10 mouse cellular contexts compared by ENCODE assay signal in genomic region chr11:75406865-75407264, GRCm38 (mm10). TPM values are rescaled to one million over a fixed set of nuclear protein-coding genes. Genes with fewer than 3 reads are reported as not detected.
DNase-seq lines count a peak whose midpoint lies in the region; ATAC-seq and TF ChIP-seq lines count a peak whose summit lies in the region.
"Had no signal": no experiment of that assay in that cellular context is flagged by ENCODE, and none has a peak within 500 bp of the region (broad histone marks: within the 10 kb centered on the region; RNA-seq: fewer than 3 reads in every experiment).

No protein-coding gene starts in this region.

- intact Hi-C loops in heart, adult 2 months (cut with DNase I): loop anchor here (10.0 kb wide), 1 partner anchor 212 kb away; the partner anchor contains the start of genes Dph1 and Rtn4rl1

- no peaks in the 10 kb centered on the region for H3K36me3 ChIP-seq in heart, adult 2 months (ENCODE audit: control insufficient read depth, insufficient read depth, low read length)
- H3K36me3 ChIP-seq in heart, embryonic 11.5 days (ENCODE audit: control insufficient read depth, insufficient read depth, low read length): no peaks in the 10 kb centered on the region
- H3K36me3 ChIP-seq in G1E (replicated peaks): peaks cover 34% of the 10 kb centered on the region
- no peaks in the 10 kb centered on the region for H3K36me3 ChIP-seq in intestine, embryonic 16.5 days (ENCODE audit: control insufficient read depth, insufficient read depth, low read length)

- 57% methylated on average over 3 of the region's 3 CpGs for WGBS in heart, adult 2 months
- WGBS in heart, embryonic 11.5 days (ENCODE audit: insufficient replicate concordance): 30% methylated on average over 3 of the region's 3 CpGs
- WGBS in intestine, embryonic 16.5 days: 39% methylated on average over 3 of the region's 3 CpGs

- H3K27me3 ChIP-seq in heart, adult 2 months (ENCODE audit: control insufficient read depth, insufficient read depth, low read length): no peaks in the 10 kb centered on the region
- H3K27me3 ChIP-seq in heart, embryonic 11.5 days (ENCODE audit: control insufficient read depth, insufficient read depth, low read length): no peaks in the 10 kb centered on the region
- H3K27me3 ChIP-seq in G1E (ENCODE audit: insufficient read depth, low read length): no peaks in the 10 kb centered on the region; the same call in 1 of the 2 replicates
- H3K27me3 ChIP-seq in intestine, embryonic 16.5 days (replicated peaks; ENCODE audit: control insufficient read depth, insufficient read depth, low read length): no peaks in the 10 kb centered on the region
- H3K27me3 ChIP-seq: embryonic facial prominence, embryonic 13.5 days; limb, embryonic 13.5 days had no signal

- peak; percentile 34 to 56 for DNase-seq in heart, adult 2 months
- DNase-seq in 3T3-L1 (ENCODE audit: low read depth, low spot score) (peak; percentile 72), G1E (ENCODE audit: low spot score) (no peak)
- peak; percentile 64 to 82 for DNase-seq in thymus, postnatal 10 days (ENCODE audit: low spot score in 2 of 2)

- H3K79me2 ChIP-seq in heart, adult 2 months (replicated peaks; ENCODE audit: control insufficient read depth, insufficient read depth, low read length): no peaks in the 10 kb centered on the region

- TF ChIP-seq POLR2A in heart, adult 2 months (IDR thresholded peaks at IDR 0.05; ENCODE audit: insufficient read depth, low read depth, low read length): no peak
- no peak for TF ChIP-seq POLR2A in embryonic fibroblast, embryonic 13.5 days (IDR thresholded peaks at IDR 0.05; ENCODE audit: low read depth, low read length)

- no peak overlapping the region for H3K4me2 ChIP-seq in heart, embryonic 11.5 days
- no peak overlapping the region for H3K4me2 ChIP-seq in intestine, embryonic 16.5 days (ENCODE audit: low read depth, low read length)
- H3K4me2 ChIP-seq: embryonic facial prominence, embryonic 13.5 days; limb, embryonic 13.5 days had no signal

- no peak overlapping the region for H3K27ac ChIP-seq in heart, adult 2 months
- H3K27ac ChIP-seq in heart, embryonic 11.5 days (ENCODE audit: low read depth, low read length): no peak overlapping the region
- H3K27ac ChIP-seq in embryonic fibroblast, embryonic 13.5 days (ENCODE audit: insufficient read depth, low read length): no peak overlapping the region
- H3K27ac ChIP-seq in intestine, embryonic 16.5 days (ENCODE audit: low read length): no peak overlapping the region
- H3K27ac ChIP-seq: embryonic facial prominence, embryonic 13.5 days; limb, embryonic 13.5 days had no signal

- peak; percentile 83 for TF ChIP-seq CTCF in heart, adult 2 months (IDR thresholded peaks at IDR 0.05)
- TF ChIP-seq CTCF in G1E (IDR thresholded peaks at IDR 0.05; ENCODE audit: low read depth, low read length): peak; percentile 85
- peak; percentile 47; the same call in 1 of the 2 replicates for TF ChIP-seq CTCF in embryonic fibroblast, embryonic 13.5 days (IDR thresholded peaks at IDR 0.05; ENCODE audit: borderline replicate concordance, insufficient read depth, low read length)

- ATAC-seq in heart, embryonic 11.5 days (replicated peaks; ENCODE audit: insufficient number of reproducible peaks, low FRiP score, low TSS enrichment): no peak
- no peak for ATAC-seq in G1E (ENCODE audit: extremely low read depth, insufficient number of reproducible peaks, low FRiP score, poor library complexity, severe bottlenecking)
- ATAC-seq in megakaryocyte, adult 5-6 weeks (ENCODE audit: poor library complexity, severe bottlenecking): peak; percentile 63
- no peak for ATAC-seq in intestine, embryonic 16.5 days

- H3K9me3 ChIP-seq in heart, embryonic 11.5 days (replicated peaks; ENCODE audit: control insufficient read depth, low read length): no peaks in the 10 kb centered on the region
- no peaks in the 10 kb centered on the region for H3K9me3 ChIP-seq in G1E (replicated peaks)
- H3K9me3 ChIP-seq in intestine, embryonic 16.5 days (ENCODE audit: control insufficient read depth, low read length): no peaks in the 10 kb centered on the region
- H3K9me3 ChIP-seq: embryonic facial prominence, embryonic 13.5 days; limb, embryonic 13.5 days had no signal

- peaks cover 5% of the 10 kb centered on the region for H3K4me1 ChIP-seq in heart, adult 2 months (ENCODE audit: control insufficient read depth, insufficient read depth, low read length)
- peaks cover 12% of the 10 kb centered on the region for H3K4me1 ChIP-seq in heart, embryonic 11.5 days (ENCODE audit: control insufficient read depth, insufficient read depth, low read length)
- no peaks in the 10 kb centered on the region for H3K4me1 ChIP-seq in G1E (ENCODE audit: insufficient read depth, low read depth, low read length)
- peaks cover 16% of the 10 kb centered on the region for H3K4me1 ChIP-seq in embryonic fibroblast, embryonic 13.5 days (ENCODE audit: control insufficient read depth, insufficient read depth, low read length)
- H3K4me1 ChIP-seq in intestine, embryonic 16.5 days (ENCODE audit: control insufficient read depth, insufficient read depth, low read length): no peaks in the 10 kb centered on the region; the same call in 1 of the 2 replicates
- H3K4me1 ChIP-seq: embryonic facial prominence, embryonic 13.5 days; limb, embryonic 13.5 days had no signal

- no peak overlapping the region for H3K4me3 ChIP-seq in heart, adult 2 months
- H3K4me3 ChIP-seq in heart, embryonic 11.5 days (ENCODE audit: low read depth, low read length): no peak overlapping the region
- H3K4me3 ChIP-seq in G1E (ENCODE audit: low read depth, low read length): no peak overlapping the region
- H3K4me3 ChIP-seq in embryonic fibroblast, embryonic 13.5 days (ENCODE audit: insufficient read depth, low read length): no peak overlapping the region
- H3K4me3 ChIP-seq in intestine, embryonic 16.5 days (ENCODE audit: low read length): no peak overlapping the region
- H3K4me3 ChIP-seq: embryonic facial prominence, embryonic 13.5 days; limb, embryonic 13.5 days had no signal

- no peak overlapping the region for H3K9ac ChIP-seq in heart, adult 2 months (ENCODE audit: low read depth, low read length)
- no peak overlapping the region for H3K9ac ChIP-seq in heart, embryonic 11.5 days (ENCODE audit: low read depth, low read length)
- no peak overlapping the region for H3K9ac ChIP-seq in intestine, embryonic 16.5 days (ENCODE audit: low read depth, low read length)
- H3K9ac ChIP-seq: embryonic facial prominence, embryonic 13.5 days; limb, embryonic 13.5 days had no signal

- 0 out of 2 replicates have a peak, but pooled peaks have one; percentile 14 for TF ChIP-seq EP300 in heart, adult 2 months (IDR thresholded peaks at IDR 0.05; ENCODE audit: insufficient read depth, low read depth, low read length)

RNA-seq across cellular contexts. Expression of gene Serpinf1, which starts 15.6 kb away (rescaled TPM):
- total RNA-seq in heart, adult 2 months (2021): 10 to 100 TPM; 17.4 to 28.5 TPM
- 84.5 and 96.1 TPM in 2 replicates for polyA plus RNA-seq in heart, adult 2 months (2012; rRNA removed)
- 50.9 and 55.1 TPM in 2 replicates for polyA plus RNA-seq in heart, embryonic 11.5 days (2014; fragmentation: Nextera tagmentation; extraction: Ambion mirVana)
- not detected in 2 replicates for total RNA-seq in G1E (2014; fragmentation: Nextera tagmentation)
- 0.38 TPM in 1 of 2 replicates, not detected in the other for total RNA-seq in G1E (2017)
- not detected in 2 replicates for polyA plus RNA-seq in G1E (2012)
- polyA plus RNA-seq in embryonic fibroblast, embryonic 13.5 days (2011; ENCODE audit: insufficient read length, low read depth, missing spikeins): 1,069 and 1,358 TPM in 2 replicates
- 26.5 and 30.8 TPM in 2 replicates for total RNA-seq in megakaryocyte, adult 5-6 weeks (2015)
- 36.2 and 39.2 TPM in 2 replicates for total RNA-seq in megakaryocyte, adult 5-6 weeks (2017)
- polyA plus RNA-seq in intestine, embryonic 16.5 days (2015; fragmentation: Nextera tagmentation; extraction: Ambion mirVana): 32.4 and 38.7 TPM in 2 replicates

RNA-seq across cellular contexts. Expression of gene Serpinf2, which starts 32.5 kb away (rescaled TPM):
- not detected for total RNA-seq in heart, adult 2 months (2021)
- polyA plus RNA-seq in heart, adult 2 months (2012; rRNA removed): 0.18 and 0.61 TPM in 2 replicates
- 2.4 and 5.4 TPM in 2 replicates for polyA plus RNA-seq in heart, embryonic 11.5 days (2014; fragmentation: Nextera tagmentation; extraction: Ambion mirVana)
- total RNA-seq in G1E (2014; fragmentation: Nextera tagmentation): not detected in 2 replicates
- total RNA-seq in G1E (2017): 0.33 and 0.41 TPM in 2 replicates
- polyA plus RNA-seq in G1E (2012): 0.03 TPM in 1 of 2 replicates, not detected in the other
- not detected in 2 replicates for polyA plus RNA-seq in embryonic fibroblast, embryonic 13.5 days (2011; ENCODE audit: insufficient read length, low read depth, missing spikeins)
- 0.71 TPM in 1 of 2 replicates, not detected in the other for total RNA-seq in megakaryocyte, adult 5-6 weeks (2015)
- total RNA-seq in megakaryocyte, adult 5-6 weeks (2017): not detected in 2 replicates
- 23.2 and 32.8 TPM in 2 replicates for polyA plus RNA-seq in intestine, embryonic 16.5 days (2015; fragmentation: Nextera tagmentation; extraction: Ambion mirVana)

RNA-seq across cellular contexts. Expression of gene Wdr81, which starts 47.7 kb away (rescaled TPM):
- total RNA-seq in heart, adult 2 months (2021): 1 to 10 TPM; 7.0 to 8.3 TPM
- 6.6 and 9.6 TPM in 2 replicates for polyA plus RNA-seq in heart, adult 2 months (2012; rRNA removed)
- polyA plus RNA-seq in heart, embryonic 11.5 days (2014; fragmentation: Nextera tagmentation; extraction: Ambion mirVana): 3.6 and 4.0 TPM in 2 replicates
- total RNA-seq in G1E (2014; fragmentation: Nextera tagmentation) (6.3 and 12.3 TPM in 2 replicates), G1E (2017) (15.0 and 17.4 TPM in 2 replicates)
- 18.7 and 20.5 TPM in 2 replicates for polyA plus RNA-seq in G1E (2012)
- polyA plus RNA-seq in embryonic fibroblast, embryonic 13.5 days (2011; ENCODE audit: insufficient read length, low read depth, missing spikeins): 9.5 and 17.3 TPM in 2 replicates
- 11.1 and 11.9 TPM in 2 replicates for total RNA-seq in megakaryocyte, adult 5-6 weeks (2015)
- 9.3 and 11.8 TPM in 2 replicates for total RNA-seq in megakaryocyte, adult 5-6 weeks (2017)
- 6.9 and 9.8 TPM in 2 replicates for polyA plus RNA-seq in intestine, embryonic 16.5 days (2015; fragmentation: Nextera tagmentation; extraction: Ambion mirVana)

RNA-seq across cellular contexts. Expression of gene Tlcd2, which starts 54.6 kb away (rescaled TPM):
- 1 to 10 TPM; 3.7 to 4.6 TPM for total RNA-seq in heart, adult 2 months (2021)
- 10.3 and 14.3 TPM in 2 replicates for polyA plus RNA-seq in heart, adult 2 months (2012; rRNA removed)
- 14.4 and 16.1 TPM in 2 replicates for polyA plus RNA-seq in heart, embryonic 11.5 days (2014; fragmentation: Nextera tagmentation; extraction: Ambion mirVana)
- total RNA-seq in G1E (2014; fragmentation: Nextera tagmentation) (1.7 TPM in 1 of 2 replicates, not detected in the other), G1E (2017) (0.58 and 1.8 TPM in 2 replicates)
- polyA plus RNA-seq in G1E (2012): not detected in 2 replicates
- polyA plus RNA-seq in embryonic fibroblast, embryonic 13.5 days (2011; ENCODE audit: insufficient read length, low read depth, missing spikeins): 11.2 and 11.4 TPM in 2 replicates
- total RNA-seq in megakaryocyte, adult 5-6 weeks (2015): 3.1 and 7.8 TPM in 2 replicates
- 4.6 and 5.4 TPM in 2 replicates for total RNA-seq in megakaryocyte, adult 5-6 weeks (2017)
- polyA plus RNA-seq in intestine, embryonic 16.5 days (2015; fragmentation: Nextera tagmentation; extraction: Ambion mirVana): 17.2 and 19.6 TPM in 2 replicates

RNA-seq across cellular contexts. Expression of gene Smyd4, which starts 58.6 kb away (rescaled TPM):
- total RNA-seq in heart, adult 2 months (2021): 1 to 10 TPM; 5.7 to 6.4 TPM
- polyA plus RNA-seq in heart, adult 2 months (2012; rRNA removed): 3.2 and 3.9 TPM in 2 replicates
- 12.3 and 14.7 TPM in 2 replicates for polyA plus RNA-seq in heart, embryonic 11.5 days (2014; fragmentation: Nextera tagmentation; extraction: Ambion mirVana)
- 6.3 and 12.4 TPM in 2 replicates for total RNA-seq in G1E (2014; fragmentation: Nextera tagmentation)
- total RNA-seq in G1E (2017): 14.8 and 15.0 TPM in 2 replicates
- polyA plus RNA-seq in G1E (2012): 1.1 TPM in 2 replicates
- 6.5 and 7.3 TPM in 2 replicates for polyA plus RNA-seq in embryonic fibroblast, embryonic 13.5 days (2011; ENCODE audit: insufficient read length, low read depth, missing spikeins)
- 1.9 and 4.9 TPM in 2 replicates for total RNA-seq in megakaryocyte, adult 5-6 weeks (2015)
- total RNA-seq in megakaryocyte, adult 5-6 weeks (2017): 6.5 and 12.7 TPM in 2 replicates
- 7.2 and 8.2 TPM in 2 replicates for polyA plus RNA-seq in intestine, embryonic 16.5 days (2015; fragmentation: Nextera tagmentation; extraction: Ambion mirVana)

Comparison
In these comparisons a context has a peak if more than half of its experiments do, and no peak if none do; other contexts are left out.
1. RNA of gene Serpinf1, which starts 15.6 kb away (polyA plus RNA-seq): 1,069 to 1,358 TPM in embryonic fibroblast, embryonic 13.5 days, 84.5 to 96.1 TPM in heart, adult 2 months, 50.9 to 55.1 TPM in heart, embryonic 11.5 days and 32.4 to 38.7 TPM in intestine, embryonic 16.5 days; not detected in G1E; every median in the first group is over 10 times any median in the second.
2. Peak in every context shown above with its lines, with median percentiles within 50 percentile points of each other: CTCF ChIP-seq.